Mouse (Mus musculus) mesoderm, embryonic 11.5 days (tissue): ENCODE data around the gene Ccdc70.
"Not testable (repeated sequence)": the region's sequence is repeated elsewhere in the genome, so short reads cannot be mapped to it uniquely, and the experiment has no call there.

Experiments used
- DNase-seq: peaks from one replicate; pipeline ENCODE4 v3.0.0-alpha.2; 2012; ENCODE audit warnings: low read depth, low spot score

The Ccdc70 gene

DNA sequence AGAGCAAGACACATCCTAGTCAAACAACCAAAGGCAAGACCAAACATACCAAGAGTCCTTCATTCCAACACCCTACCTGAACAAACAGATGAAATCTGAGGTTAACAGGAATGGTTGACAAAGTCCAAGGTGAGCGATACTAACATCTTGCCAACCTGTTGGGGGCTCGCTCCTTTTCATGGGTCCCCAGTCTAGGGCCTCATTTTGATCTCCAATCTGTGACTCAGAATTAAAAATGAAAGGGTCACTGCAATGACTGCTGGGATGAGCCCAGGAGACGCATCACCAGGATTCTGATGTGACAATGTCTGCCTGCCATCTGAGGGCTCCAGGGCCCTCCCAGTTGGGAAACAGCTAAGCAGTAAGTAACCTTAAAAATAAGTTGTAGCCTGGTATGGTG, at the start of gene Ccdc70:
Gene Ccdc70, plus strand, starts transcription at position 301 of the 400 bp plus-strand sequence.
- no peak for DNase-seq

- not testable (repeated sequence) for DNase-seq
These were observed 38.8 kb upstream of the Ccdc70 start for GRCm38 (mm10) chr8:21930754-21931153.

- no peak for DNase-seq
These were observed 37.0 kb upstream of the Ccdc70 start, which contains the start of gene Defb15 for GRCm38 (mm10) chr8:21932610-21933009. Defb15 (minus strand) TSS chr8:21932710.

DNA sequence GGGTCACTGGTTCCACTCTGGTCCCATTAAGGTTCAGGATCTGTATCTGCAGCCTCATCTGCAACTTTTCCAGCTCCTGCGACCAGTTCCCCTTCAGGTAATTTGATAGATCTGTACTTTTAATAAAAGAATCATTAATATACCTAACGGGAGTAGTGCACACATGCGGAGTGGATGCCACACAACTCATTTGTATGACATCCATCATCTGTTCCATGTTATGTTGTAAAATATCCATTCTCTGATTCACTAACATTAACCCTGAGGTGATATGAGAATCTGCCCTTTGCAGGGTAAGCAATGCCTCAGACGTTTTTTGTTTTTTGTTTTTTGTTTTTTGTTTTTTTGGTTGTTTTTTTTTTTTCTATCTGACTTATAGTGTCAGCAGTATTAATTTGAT, 31.5 kb upstream of the Ccdc70 start, which contains the start of gene Defb35:
Gene Defb35, plus strand, starts transcription at position 301 of the 400 bp plus-strand sequence.
- DNase-seq, result not testable (repeated sequence)

- no peak for DNase-seq
These were observed 23.1 kb upstream of the Ccdc70 start, which contains the start of gene Defb13 for GRCm38 (mm10) chr8:21946462-21946861. Defb13 (plus strand) TSS chr8:21946762.

DNA sequence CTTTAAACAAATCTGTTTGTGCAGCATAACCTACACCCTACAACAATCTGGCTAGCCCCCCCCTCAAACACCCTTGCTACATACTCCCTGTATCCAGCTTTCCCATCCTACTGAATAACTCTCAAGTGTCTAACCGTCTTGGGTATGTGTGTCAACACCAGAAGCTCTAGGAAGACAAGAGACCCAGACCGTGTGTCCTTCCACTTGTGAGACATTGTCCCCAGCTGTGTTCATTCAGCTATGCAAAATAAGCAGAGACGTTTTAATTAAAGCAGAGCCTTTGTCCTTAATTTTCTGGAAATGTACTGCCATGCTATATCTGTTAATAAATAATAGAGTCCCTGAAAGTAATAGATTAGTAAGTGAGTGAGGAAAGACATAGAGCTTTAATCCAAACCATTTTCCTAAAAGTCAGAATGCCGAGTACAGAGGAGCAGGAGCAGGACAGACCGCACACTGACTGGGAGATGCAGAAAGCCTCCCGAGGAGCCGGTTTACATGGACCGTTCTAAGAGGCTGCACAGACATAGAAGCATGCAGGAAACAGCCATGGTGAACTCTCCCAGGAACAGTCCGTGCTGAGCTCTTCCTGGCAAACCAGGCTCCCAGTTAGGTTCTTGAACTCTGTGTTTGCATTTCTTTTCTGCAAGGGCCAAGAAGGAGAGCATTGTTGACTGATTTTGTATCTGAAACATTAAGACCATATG, 22.1 kb upstream of the Ccdc70 start:
- no peak for DNase-seq

DNA sequence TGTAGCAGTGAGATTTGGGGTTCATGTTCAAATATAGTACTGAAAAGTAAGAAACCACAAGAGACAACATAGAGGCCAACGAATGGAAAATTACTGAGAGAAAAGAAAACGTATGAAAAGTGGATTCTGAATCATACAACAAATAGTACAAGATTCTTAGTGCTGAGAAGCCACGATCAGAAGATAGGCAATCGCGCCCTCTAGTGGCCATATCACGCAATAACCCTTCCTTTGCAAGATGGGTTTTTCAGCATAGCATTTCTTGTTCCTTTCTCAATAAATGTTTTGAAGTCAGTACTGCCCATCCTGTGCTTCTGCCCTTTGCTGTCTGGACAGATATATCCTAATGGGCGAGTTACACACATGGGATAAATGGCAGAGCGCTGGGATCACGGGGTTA, 14.3 kb upstream of the Ccdc70 start:
- DNase-seq, result peak; percentile 58

DNA sequence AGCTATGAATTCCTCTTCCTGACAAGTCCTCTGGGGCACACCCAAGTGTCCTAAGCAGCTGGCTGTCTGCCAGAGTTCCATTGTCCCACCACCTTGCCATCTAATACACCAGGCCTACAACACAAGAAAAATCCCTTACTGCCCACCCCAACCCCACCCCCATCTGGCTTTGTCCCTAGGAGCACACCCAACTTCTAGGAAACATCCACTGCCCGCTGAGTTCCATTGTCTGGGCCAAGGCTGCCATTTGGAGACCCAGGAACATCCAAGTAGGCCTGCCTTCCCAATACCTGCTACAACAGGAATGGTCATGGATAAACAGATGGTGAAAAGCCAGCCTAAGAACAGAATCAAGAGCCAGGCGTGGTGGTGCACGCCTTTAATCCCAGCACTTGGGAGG, 13.2 kb upstream of the Ccdc70 start:
- DNase-seq, result no peak

GRCm38 (mm10) chr8:21958414-21958813, 11.2 kb upstream of the Ccdc70 start, which contains the start of gene Fam90a1a:
Fam90a1a (plus strand) TSS chr8:21958714.
- no peak for DNase-seq

DNA sequence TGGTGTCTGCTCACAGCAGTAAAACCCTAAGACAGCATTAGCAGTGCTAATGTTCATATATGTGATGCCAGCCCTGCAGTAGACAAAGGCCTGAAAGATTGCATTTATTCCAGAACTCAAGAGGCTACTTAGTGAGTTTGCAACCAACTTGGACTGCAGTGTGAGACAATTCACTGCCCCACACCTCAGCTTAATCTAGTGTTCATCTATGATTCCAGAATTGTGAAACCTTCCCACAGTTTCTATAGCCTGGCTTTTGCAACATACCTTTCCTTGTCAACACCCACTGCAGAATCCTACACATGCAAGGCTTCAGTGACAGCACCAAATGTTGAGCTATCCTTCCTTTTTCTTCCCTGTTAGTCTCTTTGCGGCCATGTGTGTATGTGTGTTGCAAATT, 2.9 kb upstream of the Ccdc70 start:
- DNase-seq, result no peak

GRCm38 (mm10) chr8:21978193-21978592, 8.6 kb downstream of the Ccdc70 start:
- no peak for DNase-seq

GRCm38 (mm10) chr8:21981664-21982337, 12.2 kb downstream of the Ccdc70 start:
- DNase-seq, result peak; percentile 15

DNA sequence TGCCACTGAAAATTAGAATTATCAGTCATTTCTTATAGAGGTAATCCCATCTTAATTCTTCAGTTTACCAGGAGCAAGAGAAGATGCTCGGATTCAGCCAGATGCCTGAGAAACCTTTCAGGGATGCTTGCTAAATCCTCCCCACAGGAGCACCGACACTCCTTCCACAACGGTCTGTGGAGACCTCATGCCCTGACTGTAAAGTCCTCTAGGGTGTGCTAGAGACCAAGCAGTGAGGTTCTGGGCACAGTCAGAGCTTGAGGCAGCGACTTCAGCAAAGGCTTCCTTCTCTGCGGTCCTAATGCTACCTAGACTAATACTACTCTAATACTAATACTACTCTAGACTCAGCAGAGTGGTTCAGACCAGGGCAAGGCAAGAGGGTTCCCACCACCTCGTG, 22.6 kb downstream of the Ccdc70 start:
- peak; percentile 52 for DNase-seq

DNA sequence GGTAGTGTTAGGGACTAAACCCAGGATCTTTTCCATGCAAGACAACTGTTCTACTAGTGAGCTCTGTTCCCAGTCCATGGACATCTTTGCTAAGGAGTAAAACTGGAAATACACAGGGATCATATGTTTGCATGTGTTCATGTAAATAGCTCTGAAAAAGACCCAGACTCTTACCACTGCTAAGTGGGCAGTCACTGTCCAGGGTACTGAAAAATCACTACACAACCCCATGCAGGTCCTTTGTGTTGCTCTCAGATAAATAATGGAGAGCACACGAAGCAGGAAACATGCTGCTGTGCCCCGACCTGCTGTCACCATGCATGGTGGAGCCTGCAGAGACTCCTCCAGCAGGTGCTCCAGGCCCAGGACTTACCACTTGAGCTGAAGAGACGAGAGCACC, 25.6 kb downstream of the Ccdc70 start:
- peak; percentile 47 for DNase-seq

DNA sequence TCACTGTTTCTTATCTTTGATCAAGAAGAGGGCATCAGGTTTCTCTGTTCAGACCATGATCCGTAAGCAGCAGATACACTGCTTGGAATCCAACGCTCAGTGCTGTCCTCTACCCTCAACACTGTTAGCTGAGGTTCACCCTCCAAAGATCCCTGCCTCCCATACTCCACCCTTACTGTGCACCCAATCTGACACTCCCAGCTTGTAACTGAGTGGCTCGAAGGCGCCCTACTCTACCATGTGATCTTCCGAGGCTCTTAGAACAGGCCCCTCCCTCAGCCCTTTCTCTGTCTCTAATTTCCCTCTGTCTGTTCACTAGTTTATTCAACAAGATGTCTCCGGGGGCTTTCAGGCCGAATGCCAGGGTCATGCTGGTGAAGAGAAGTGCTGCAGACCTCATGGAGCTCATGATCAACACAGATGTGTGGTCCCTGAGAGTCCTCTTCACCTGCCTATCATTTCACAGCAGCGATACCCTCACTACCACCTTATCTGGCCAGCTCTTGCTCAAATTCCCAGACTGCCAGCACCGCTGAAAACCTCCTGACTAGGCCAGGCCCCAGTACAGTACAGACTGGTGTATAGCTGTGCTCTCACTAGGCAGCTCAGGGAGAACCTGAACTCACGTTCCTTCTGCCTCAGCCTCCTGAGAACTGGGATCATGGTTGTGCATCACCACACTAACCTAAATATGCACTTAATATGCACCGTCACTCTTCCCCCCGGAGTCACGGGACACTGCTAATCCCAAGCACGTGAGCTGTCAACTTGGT, 35.4 kb downstream of the Ccdc70 start:
- DNase-seq, result no peak

GRCm38 (mm10) chr8:22006423-22006822, 36.8 kb downstream of the Ccdc70 start:
- no peak for DNase-seq

DNA sequence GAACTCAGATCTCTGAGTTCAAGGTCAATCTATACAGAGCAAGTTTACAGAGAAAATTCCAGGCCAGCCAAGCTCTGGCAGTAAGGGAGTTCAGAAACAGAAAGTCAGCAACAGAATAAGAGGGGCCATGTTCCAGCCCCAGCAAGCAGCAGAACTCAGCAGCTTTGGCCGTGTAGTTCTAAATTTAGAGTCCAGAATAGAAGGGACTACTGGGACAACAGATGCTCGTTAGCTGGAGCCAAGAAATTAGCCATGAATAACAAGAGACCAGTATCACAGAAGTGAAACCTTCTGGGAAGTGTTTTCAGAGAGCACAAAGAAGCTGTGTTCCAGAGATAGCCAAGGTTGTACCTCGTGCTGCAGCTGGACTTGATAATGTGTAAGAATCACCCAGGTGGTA, 39.8 kb downstream of the Ccdc70 start:
- DNase-seq, result no peak

- no peak for DNase-seq
These were observed 43.6 kb downstream of the Ccdc70 start for GRCm38 (mm10) chr8:22013034-22013707.

DNA sequence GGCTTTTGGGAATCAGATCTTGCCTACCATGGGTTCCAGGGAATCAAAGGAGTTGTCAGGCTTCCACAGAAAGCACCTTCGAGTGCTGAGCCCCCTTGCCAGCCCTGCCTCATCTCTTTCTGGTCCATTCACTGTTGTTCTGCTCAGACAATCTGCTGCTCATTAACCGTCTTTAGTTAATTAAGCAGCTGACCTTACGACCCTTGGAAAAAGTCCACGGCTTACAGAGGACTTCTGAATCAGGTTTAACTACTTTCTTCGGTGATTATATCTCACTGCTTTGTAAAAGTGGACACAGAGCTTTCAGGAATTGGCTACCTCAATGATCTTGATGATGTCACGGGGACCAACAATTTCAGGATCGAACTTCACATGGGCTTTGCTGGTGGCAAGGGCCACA, 48.2 kb downstream of the Ccdc70 start:
- DNase-seq, result no peak

DNA sequence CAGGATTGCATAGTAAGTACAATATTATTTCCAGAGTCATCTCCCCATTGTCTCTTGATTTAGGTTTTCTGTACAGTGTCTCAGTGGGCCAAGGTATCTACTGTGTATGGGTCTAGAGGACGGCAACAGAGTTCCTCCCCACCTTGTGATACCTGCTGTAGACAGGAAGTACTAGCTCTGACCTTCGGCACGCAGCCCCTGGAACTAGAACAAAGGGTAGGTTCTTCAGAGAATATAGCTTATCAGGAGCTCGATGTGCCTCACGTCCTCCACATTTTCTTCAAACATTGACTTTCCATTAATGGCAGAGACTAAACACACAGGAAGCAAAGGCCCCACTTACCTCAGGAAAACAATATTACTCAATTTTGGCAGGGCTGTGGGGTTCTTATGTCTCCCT, 49.9 kb downstream of the Ccdc70 start:
- no peak for DNase-seq

GRCm38 (mm10) chr8:22022244-22022643, 52.7 kb downstream of the Ccdc70 start:
- DNase-seq, result no peak
